In genomic region chr11:115098203-115098932, GRCm38 (mm10) we compare ENCODE assay signal across 14 mouse cellular contexts. TPM values are rescaled to one million over a fixed set of nuclear protein-coding genes. Genes with fewer than 3 reads are reported as not detected.
A peak's percentile ranks its signal among the peaks of the same experiment; 100 is the strongest.
DNase-seq lines count a peak whose midpoint lies in the region; ATAC-seq lines count a peak whose summit lies in the region.
"Had no signal": no experiment of that assay in that cellular context is flagged by ENCODE, and none has a peak within 500 bp of the region (broad histone marks: within the 10 kb centered on the region; RNA-seq: fewer than 3 reads in every experiment).

No protein-coding gene starts in this region.

- peak; percentile 4 for DNase-seq in heart, adult 8-10 months (ENCODE audit: low spot score)
- peak; percentile 23 for DNase-seq in right cerebral cortex, postnatal 14 days
- no peak for DNase-seq in right cerebral cortex, postnatal 36 days (ENCODE audit: low spot score in 2 of 2)
- peak; percentile 18 for DNase-seq in telencephalon, adult 2 months (ENCODE audit: low read depth, low spot score)
- DNase-seq in Muller cell, postnatal 12 days (ENCODE audit: inconsistent ontology term), result no peak
- DNase-seq: kidney, adult 2 months; right cerebral cortex, adult 18-20 months; thymus, postnatal 36 days had no signal

- H3K9ac ChIP-seq in heart, embryonic 11.5 days (ENCODE audit: low read depth, low read length), result no peak overlapping the region
- H3K9ac ChIP-seq in intestine, embryonic 16.5 days (ENCODE audit: low read depth, low read length), result no peak overlapping the region
- H3K9ac ChIP-seq: lung, embryonic 15.5 days had no signal

- H3K4me1 ChIP-seq in heart, embryonic 11.5 days (ENCODE audit: control insufficient read depth, insufficient read depth, low read length), result peaks cover 5% of the 10 kb centered on the region; the same call in 1 of the 2 replicates
- H3K4me1 ChIP-seq in intestine, embryonic 16.5 days (ENCODE audit: control insufficient read depth, insufficient read depth, low read length), result no peaks in the 10 kb centered on the region; the same call in 1 of the 2 replicates
- H3K4me1 ChIP-seq: lung, embryonic 15.5 days had no signal

- 44% methylated on average over 10 of the region's 10 CpGs for WGBS in heart, embryonic 11.5 days (ENCODE audit: insufficient replicate concordance)
- WGBS in intestine, embryonic 16.5 days, result 37% methylated on average over 10 of the region's 10 CpGs

- no peaks in the 10 kb centered on the region for H3K36me3 ChIP-seq in heart, embryonic 11.5 days (ENCODE audit: control insufficient read depth, insufficient read depth, low read length)
- no peaks in the 10 kb centered on the region for H3K36me3 ChIP-seq in intestine, embryonic 16.5 days (ENCODE audit: control insufficient read depth, insufficient read depth, low read length)
- H3K36me3 ChIP-seq: lung, embryonic 15.5 days had no signal

- H3K9me3 ChIP-seq in heart, embryonic 11.5 days (replicated peaks; ENCODE audit: control insufficient read depth, low read length), result no peaks in the 10 kb centered on the region
- H3K9me3 ChIP-seq in intestine, embryonic 16.5 days (ENCODE audit: control insufficient read depth, low read length), result no peaks in the 10 kb centered on the region
- H3K9me3 ChIP-seq: lung, embryonic 15.5 days had no signal

- no peak overlapping the region for H3K4me2 ChIP-seq in heart, embryonic 11.5 days
- H3K4me2 ChIP-seq in intestine, embryonic 16.5 days (ENCODE audit: low read depth, low read length), result no peak overlapping the region
- H3K4me2 ChIP-seq: lung, embryonic 15.5 days had no signal

- H3K4me3 ChIP-seq in heart, embryonic 11.5 days (ENCODE audit: low read depth, low read length), result no peak overlapping the region
- no peak overlapping the region for H3K4me3 ChIP-seq in intestine, embryonic 16.5 days (ENCODE audit: low read length)
- H3K4me3 ChIP-seq: lung, embryonic 15.5 days had no signal

- no peak for ATAC-seq in heart, embryonic 11.5 days (replicated peaks; ENCODE audit: insufficient number of reproducible peaks, low FRiP score, low TSS enrichment)
- ATAC-seq in intestine, embryonic 16.5 days, result peak; percentile 53; the same call in 1 of the 2 replicates
- no peak for ATAC-seq in megakaryocyte, adult 5-6 weeks (ENCODE audit: poor library complexity, severe bottlenecking)

- no peak overlapping the region for H3K27ac ChIP-seq in heart, embryonic 11.5 days (ENCODE audit: low read depth, low read length)
- no peak overlapping the region for H3K27ac ChIP-seq in intestine, embryonic 16.5 days (ENCODE audit: low read length)
- H3K27ac ChIP-seq: lung, embryonic 15.5 days had no signal

- no peaks in the 10 kb centered on the region for H3K27me3 ChIP-seq in heart, embryonic 11.5 days (ENCODE audit: control insufficient read depth, insufficient read depth, low read length)
- no peaks in the 10 kb centered on the region for H3K27me3 ChIP-seq in intestine, embryonic 16.5 days (replicated peaks; ENCODE audit: control insufficient read depth, insufficient read depth, low read length)
- H3K27me3 ChIP-seq: lung, embryonic 15.5 days had no signal

RNA-seq across cellular contexts. Expression of gene Rab37, which starts 7.1 kb away (rescaled TPM):
- 1 to 10 TPM in 1 of 4 experiments, under 1 TPM in 3; 0.34 to 1.0 (median 0.63) TPM for total RNA-seq in heart, adult 8-10 months (2022)
- 1.3 and 2.9 TPM in 2 replicates for polyA plus RNA-seq in heart, embryonic 11.5 days (2014; fragmentation: Nextera tagmentation; extraction: Ambion mirVana)
- polyA plus RNA-seq in intestine, embryonic 16.5 days (2015; fragmentation: Nextera tagmentation; extraction: Ambion mirVana), result 4.0 and 4.2 TPM in 2 replicates
- 4.8 and 6.2 TPM in 2 replicates for total RNA-seq in megakaryocyte, adult 5-6 weeks (2015)
- total RNA-seq in megakaryocyte, adult 5-6 weeks (2017), result 8.9 and 15.0 TPM in 2 replicates

RNA-seq across cellular contexts. Expression of gene Cd300lf, which starts 35.4 kb away (rescaled TPM):
- total RNA-seq in heart, adult 8-10 months (2022), result under 1 TPM in 3 of 4 experiments, not detected in 1; 0.13 to 0.89 (median 0.22) TPM
- polyA plus RNA-seq in heart, embryonic 11.5 days (2014; fragmentation: Nextera tagmentation; extraction: Ambion mirVana), result 0.19 and 0.20 TPM in 2 replicates
- 1.2 and 1.6 TPM in 2 replicates for polyA plus RNA-seq in intestine, embryonic 16.5 days (2015; fragmentation: Nextera tagmentation; extraction: Ambion mirVana)
- total RNA-seq in megakaryocyte, adult 5-6 weeks (2015), result 22.9 and 25.7 TPM in 2 replicates
- total RNA-seq in megakaryocyte, adult 5-6 weeks (2017), result 28.1 and 46.6 TPM in 2 replicates

RNA-seq across cellular contexts. Expression of gene Cd300e, which starts 36.4 kb away (rescaled TPM):
- under 1 TPM; 0.25 to 0.40 (median 0.32) TPM for total RNA-seq in heart, adult 8-10 months (2022)
- not detected in 2 replicates for polyA plus RNA-seq in heart, embryonic 11.5 days (2014; fragmentation: Nextera tagmentation; extraction: Ambion mirVana)
- 0.12 and 0.42 TPM in 2 replicates for polyA plus RNA-seq in intestine, embryonic 16.5 days (2015; fragmentation: Nextera tagmentation; extraction: Ambion mirVana)
- total RNA-seq in megakaryocyte, adult 5-6 weeks (2015), result 1.7 and 2.6 TPM in 2 replicates
- total RNA-seq in megakaryocyte, adult 5-6 weeks (2017), result 0.61 and 1.7 TPM in 2 replicates
- total RNA-seq: left cerebral cortex, postnatal 25 days had no signal
- polyA plus RNA-seq: heart, embryonic 14.5 days had no signal

RNA-seq across cellular contexts. Expression of gene Cd300ld3, which starts 50.2 kb away (rescaled TPM):
- total RNA-seq in heart, adult 8-10 months (2022), result 1 to 10 TPM; 4.6 to 9.1 (median 7.4) TPM
- polyA plus RNA-seq in heart, embryonic 11.5 days (2014; fragmentation: Nextera tagmentation; extraction: Ambion mirVana), result not detected in 2 replicates
- polyA plus RNA-seq in intestine, embryonic 16.5 days (2015; fragmentation: Nextera tagmentation; extraction: Ambion mirVana), result not detected in 2 replicates
- 23.8 and 26.2 TPM in 2 replicates for total RNA-seq in megakaryocyte, adult 5-6 weeks (2015)
- 6.7 and 7.6 TPM in 2 replicates for total RNA-seq in megakaryocyte, adult 5-6 weeks (2017)
- polyA plus RNA-seq: heart, embryonic 14.5 days; lung, embryonic 15.5 days had no signal

Comparison
In these comparisons a context has a peak if more than half of its experiments do, and no peak if none do; other contexts are left out.
1. DNase-seq: peak in heart, adult 8-10 months (single experiment), right cerebral cortex, postnatal 14 days (single experiment) and telencephalon, adult 2 months (single experiment); none in right cerebral cortex, postnatal 36 days (0 of 2) and Muller cell, postnatal 12 days (single experiment).
2. RNA of gene Cd300lf, which starts 35.4 kb away (total RNA-seq): 22.9 to 46.6 TPM in megakaryocyte, adult 5-6 weeks; 0.13 to 0.89 TPM in heart, adult 8-10 months; every median in the first group is over 10 times any median in the second.